Mouse (Mus musculus) spleen, adult 2 months (tissue): Measurements from ENCODE around the gene Glmn.

Source experiments
- CTCF ChIP-seq: fragments of 200-500 bp; IDR thresholded peaks from 2 replicates; pipeline ENCODE4 v1.5.1; 2011; ENCODE audit warnings: mild to moderate bottlenecking, inconsistent platforms; ENCODE audit not compliant: insufficient read depth, insufficient read length, insufficient replicate concordance; ENCODE audit errors: extremely low read depth
- POLR2A ChIP-seq: fragments of 200-500 bp; IDR thresholded peaks from 2 replicates; pipeline ENCODE4 v1.6.1; 2011; ENCODE audit warnings: low read depth, low read length, inconsistent platforms

DNA sequence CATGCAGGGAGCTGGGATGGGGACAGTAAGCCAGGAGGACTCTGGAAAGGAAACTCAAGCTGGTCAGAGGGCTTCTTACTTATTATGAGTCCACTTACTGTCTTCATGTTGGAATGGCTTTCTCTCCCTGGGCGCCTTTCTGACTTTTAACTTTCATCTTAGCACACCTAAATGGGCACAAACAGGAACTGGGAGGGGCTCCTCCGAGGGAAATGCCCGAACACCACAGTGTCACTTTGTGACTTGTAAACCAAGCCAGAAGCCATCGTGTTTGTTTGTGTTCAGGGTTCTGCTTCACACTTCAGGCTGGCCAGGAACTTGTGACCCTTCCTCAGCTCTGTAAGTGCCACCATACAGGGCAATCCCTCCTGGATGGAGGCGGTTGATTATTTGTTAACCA is 43.4 kb downstream of the Glmn start:
- no peak for TF ChIP-seq CTCF
- no peak for TF ChIP-seq POLR2A
